Mouse (Mus musculus) intestine, embryonic 15.5 days (tissue): Measurements from ENCODE around the gene Rbfox2. TPM values are rescaled to one million over a fixed set of nuclear protein-coding genes. Genes with fewer than 3 reads are reported as not detected.

Experiments used
- ATAC-seq: fragments of 200-750 bp; cut with Nextera tagmentation; 2 replicates; pipeline ENCODE4 v1.8.0; 2017; ENCODE audit warnings: moderate TSS enrichment, moderate library complexity
- H3K27ac ChIP-seq: fragments of 300-500 bp; sonication (generic); 2 replicates; pipeline ENCODE4 v1.5.1; 2015; ENCODE audit warnings: mild to moderate bottlenecking, inconsistent platforms
- H3K27me3 ChIP-seq: fragments of 300-500 bp; sonication (generic); replicated peaks from 2 replicates; pipeline ENCODE4 v1.6.1; 2015; ENCODE audit warnings: inconsistent platforms
- H3K36me3 ChIP-seq: fragments of 300-500 bp; sonication (generic); 2 replicates; pipeline ENCODE4 v1.6.1; 2015; ENCODE audit warnings: inconsistent platforms
- H3K4me1 ChIP-seq: fragments of 300-500 bp; sonication (generic); replicated peaks from 2 replicates; pipeline ENCODE4 v1.6.1; 2015; ENCODE audit warnings: inconsistent platforms
- H3K4me2 ChIP-seq: fragments of 300-500 bp; sonication (generic); replicated peaks from 2 replicates; pipeline ENCODE4 v1.6.1; 2015; ENCODE audit warnings: mild to moderate bottlenecking, inconsistent platforms
- H3K4me3 ChIP-seq: fragments of 300-500 bp; sonication (generic); replicated peaks from 2 replicates; pipeline ENCODE4 v1.5.1; 2015; ENCODE audit warnings: inconsistent platforms
- H3K9ac ChIP-seq: fragments of 300-500 bp; sonication (generic); 2 replicates; pipeline ENCODE4 v1.6.1; 2015; ENCODE audit warnings: inconsistent platforms
- H3K9me3 ChIP-seq: fragments of 300-500 bp; sonication (generic); 2 replicates; pipeline ENCODE4 v1.6.1; 2016; ENCODE audit warnings: inconsistent platforms
- WGBS: fragments of 180-500 bp; shearing (Covaris S2); methylation state at CpG from one replicate; pipeline ENCODE4 v1.1.7; 2015; 5-methylcytosine and 5-hydroxymethylcytosine counted together
- polyA plus RNA-seq: library from polyadenylated mRNA; unstranded; fragments of >200 nt; fragmentation: Nextera tagmentation; extraction: Ambion mirVana; gene quantifications from 2 replicates; pipeline ENCODE4 v1.2.1, GENCODE M21; 2015

Gene Rbfox2
- polyA plus RNA-seq, 1 experiment from 2014 or later = 44.8 TPM

DNA sequence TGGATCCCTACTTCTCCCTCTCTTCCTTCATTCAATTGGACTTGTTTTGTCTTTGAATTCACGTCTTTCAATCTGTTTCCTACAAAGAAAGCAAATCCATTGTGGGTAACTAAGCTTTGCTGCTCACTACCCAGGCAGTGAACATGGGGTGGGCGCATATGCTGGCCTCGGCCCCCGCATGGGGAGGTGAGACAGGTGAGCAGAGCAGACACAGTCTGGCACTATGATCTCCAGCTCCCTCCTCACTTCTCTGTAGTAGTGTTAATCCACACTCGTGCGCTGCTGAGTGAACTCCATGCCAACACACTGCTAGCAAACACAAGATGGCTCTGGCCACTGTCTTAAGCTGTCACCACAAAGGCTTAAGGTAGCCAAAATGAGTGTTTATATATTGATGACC lies 209.4 kb downstream of the Rbfox2 start:
- Histone ChIP-seq H3K9me3 (no peaks in the 10 kb centered on the region), H3K27ac (no peak overlapping the region), H3K9ac (no peak overlapping the region), H3K4me1 (no peaks in the 10 kb centered on the region), H3K4me3 (no peak overlapping the region), H3K36me3 (peaks cover 16% of the 10 kb centered on the region; the same call in 1 of the 2 replicates), H3K4me2 (no peak overlapping the region), H3K27me3 (no peaks in the 10 kb centered on the region)
- 87% methylated on average over 6 of the region's 6 CpGs for WGBS
- no peak for ATAC-seq

GRCm38 (mm10) chr15:77095216-77095615 lies 211.6 kb downstream of the Rbfox2 start:
- Histone ChIP-seq H3K4me2 (no peak overlapping the region), H3K4me1 (no peaks in the 10 kb centered on the region), H3K27ac (no peak overlapping the region), H3K27me3 (no peaks in the 10 kb centered on the region), H3K9ac (no peak overlapping the region), H3K4me3 (no peak overlapping the region), H3K9me3 (no peaks in the 10 kb centered on the region), H3K36me3 (peaks cover 17% of the 10 kb centered on the region; the same call in 1 of the 2 replicates)
- no peak for ATAC-seq
- 90% methylated on average over 1 of the region's 1 CpGs for WGBS

- 93% methylated on average over 13 of the region's 13 CpGs for WGBS
- H3K4me2 ChIP-seq = no peak overlapping the region
- no peaks in the 10 kb centered on the region for H3K4me1 ChIP-seq
- peaks cover 17% of the 10 kb centered on the region; the same call in 1 of the 2 replicates for H3K36me3 ChIP-seq
- H3K27me3 ChIP-seq = no peaks in the 10 kb centered on the region
- H3K9me3 ChIP-seq = no peaks in the 10 kb centered on the region
- no peak for ATAC-seq
- no peak overlapping the region for H3K27ac ChIP-seq
- H3K4me3 ChIP-seq = no peak overlapping the region
- H3K9ac ChIP-seq = no peak overlapping the region
These were observed 212.4 kb downstream of the Rbfox2 start for GRCm38 (mm10) chr15:77094431-77094830.

- H3K36me3 ChIP-seq = 0 out of 2 replicates have a peak, but pooled peaks cover 7% of the 10 kb centered on the region
- H3K9me3 ChIP-seq = no peaks in the 10 kb centered on the region
- no peak for ATAC-seq
These were observed 215.4 kb downstream of the Rbfox2 start for GRCm38 (mm10) chr15:77091394-77091793.

GRCm38 (mm10) chr15:77090531-77090930 lies 216.3 kb downstream of the Rbfox2 start:
- Histone ChIP-seq H3K4me1 (no peaks in the 10 kb centered on the region), H3K4me3 (no peak overlapping the region), H3K36me3 (peaks cover 12% of the 10 kb centered on the region; the same call in 1 of the 2 replicates), H3K27ac (no peak overlapping the region), H3K27me3 (no peaks in the 10 kb centered on the region), H3K9ac (no peak overlapping the region), H3K4me2 (no peak overlapping the region), H3K9me3 (no peaks in the 10 kb centered on the region)
- ATAC-seq = no peak
- WGBS = 85% methylated on average over 5 of the region's 5 CpGs

More at GRCm38 (mm10) chr15:77091394-77091793, 215.4 kb downstream of the Rbfox2 start:
- 88% methylated on average over 4 of the region's 4 CpGs for WGBS
- Histone ChIP-seq H3K9ac (no peak overlapping the region), H3K4me1 (no peaks in the 10 kb centered on the region), H3K27me3 (no peaks in the 10 kb centered on the region), H3K4me2 (no peak overlapping the region), H3K27ac (no peak overlapping the region), H3K4me3 (no peak overlapping the region)

GRCm38 (mm10) chr15:77089249-77089648 lies 217.6 kb downstream of the Rbfox2 start:
- Histone ChIP-seq H3K27ac (no peak overlapping the region), H3K9me3 (no peaks in the 10 kb centered on the region), H3K4me2 (no peak overlapping the region), H3K4me3 (no peak overlapping the region), H3K27me3 (no peaks in the 10 kb centered on the region), H3K36me3 (peaks cover 22% of the 10 kb centered on the region; the same call in 1 of the 2 replicates), H3K9ac (no peak overlapping the region), H3K4me1 (no peaks in the 10 kb centered on the region)
- WGBS = 78% methylated on average over 11 of the region's 11 CpGs
- ATAC-seq = no peak

GRCm38 (mm10) chr15:77086488-77086887 lies 220.3 kb downstream of the Rbfox2 start:
- H3K27me3 ChIP-seq = no peaks in the 10 kb centered on the region
- no peak overlapping the region for H3K27ac ChIP-seq
- H3K4me2 ChIP-seq = no peak overlapping the region
- H3K9me3 ChIP-seq = no peaks in the 10 kb centered on the region
- 100% methylated on average over 1 of the region's 1 CpGs for WGBS
- no peak for ATAC-seq
- H3K4me3 ChIP-seq = no peak overlapping the region
- H3K4me1 ChIP-seq = no peaks in the 10 kb centered on the region
- H3K36me3 ChIP-seq = peaks cover 21% of the 10 kb centered on the region; the same call in 1 of the 2 replicates
- H3K9ac ChIP-seq = no peak overlapping the region

DNA sequence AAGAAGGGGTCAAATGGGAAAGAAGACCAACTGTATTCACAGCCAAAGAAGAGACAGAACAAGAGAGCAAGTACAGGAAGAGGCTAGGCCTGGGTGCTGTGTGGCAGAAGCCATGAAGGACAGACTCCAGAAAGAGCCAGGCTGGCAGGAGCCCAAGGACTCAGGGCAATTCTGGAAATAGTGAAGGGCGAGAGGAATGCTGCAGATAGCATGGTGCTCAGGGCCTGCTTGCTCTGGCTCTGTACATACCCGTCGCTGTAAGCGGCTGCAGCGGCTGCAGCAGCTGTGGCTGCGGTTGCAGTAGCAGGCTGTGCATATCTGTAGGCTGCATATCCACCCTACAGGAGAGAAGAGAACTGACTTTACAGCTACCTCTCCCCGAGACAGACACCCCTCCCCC lies 221.0 kb downstream of the Rbfox2 start:
- Histone ChIP-seq H3K27ac (no peak overlapping the region), H3K4me2 (no peak overlapping the region), H3K9ac (no peak overlapping the region), H3K27me3 (no peaks in the 10 kb centered on the region), H3K9me3 (no peaks in the 10 kb centered on the region), H3K4me3 (no peak overlapping the region), H3K4me1 (no peaks in the 10 kb centered on the region), H3K36me3 (peaks cover 23% of the 10 kb centered on the region; the same call in 1 of the 2 replicates)
- WGBS = 87% methylated on average over 7 of the region's 7 CpGs
- ATAC-seq = no peak

DNA sequence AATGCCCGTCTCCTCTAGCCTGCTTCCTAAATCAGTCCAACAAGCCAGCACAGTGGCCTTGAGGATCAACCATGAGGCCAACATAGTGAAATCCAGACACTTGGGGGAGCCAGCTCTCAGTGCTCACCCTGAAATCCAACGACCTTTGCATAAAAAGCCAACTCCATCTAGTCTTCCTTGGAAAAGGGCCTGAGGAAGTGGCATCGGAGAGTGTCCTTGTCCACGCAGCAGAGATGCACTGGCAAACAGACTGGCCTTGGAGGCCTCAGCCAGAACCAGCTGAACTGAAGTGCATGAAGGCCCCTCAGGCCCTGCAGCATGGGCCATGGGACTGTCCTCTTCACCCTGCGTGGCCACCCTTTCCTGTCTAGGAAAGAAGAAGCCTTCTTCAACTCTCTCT lies 225.3 kb downstream of the Rbfox2 start:
- no peak for ATAC-seq
- H3K4me3 ChIP-seq = no peak overlapping the region
- H3K9ac ChIP-seq = no peak overlapping the region
- no peak overlapping the region for H3K4me2 ChIP-seq
- 0 out of 2 replicates have a peak overlapping the region, but pooled peaks have one; percentile 7 for H3K27ac ChIP-seq
- peaks cover 42% of the 10 kb centered on the region for H3K36me3 ChIP-seq
- no peaks in the 10 kb centered on the region for H3K27me3 ChIP-seq
- H3K9me3 ChIP-seq = no peaks in the 10 kb centered on the region
- 79% methylated on average over 5 of the region's 5 CpGs for WGBS
- no peaks in the 10 kb centered on the region for H3K4me1 ChIP-seq

GRCm38 (mm10) chr15:77080684-77081254 lies 226.0 kb downstream of the Rbfox2 start:
- Histone ChIP-seq H3K4me2 (no peak overlapping the region), H3K9me3 (no peaks in the 10 kb centered on the region), H3K36me3 (peaks cover 39% of the 10 kb centered on the region), H3K9ac (no peak overlapping the region), H3K27me3 (no peaks in the 10 kb centered on the region), H3K27ac (no peak overlapping the region), H3K4me3 (no peak overlapping the region), H3K4me1 (no peaks in the 10 kb centered on the region)
- 77% methylated on average over 14 of the region's 14 CpGs for WGBS
- no peak for ATAC-seq

- H3K27ac ChIP-seq = no peak overlapping the region
- H3K4me2 ChIP-seq = no peak overlapping the region
- H3K9me3 ChIP-seq = no peaks in the 10 kb centered on the region
- no peak overlapping the region for H3K4me3 ChIP-seq
- no peak for ATAC-seq
- WGBS = 81% methylated on average over 11 of the region's 11 CpGs
- no peaks in the 10 kb centered on the region for H3K27me3 ChIP-seq
- H3K36me3 ChIP-seq = peaks cover 30% of the 10 kb centered on the region
- no peak overlapping the region for H3K9ac ChIP-seq
- H3K4me1 ChIP-seq = no peaks in the 10 kb centered on the region
These were observed 226.9 kb downstream of the Rbfox2 start for GRCm38 (mm10) chr15:77079890-77080361.

DNA sequence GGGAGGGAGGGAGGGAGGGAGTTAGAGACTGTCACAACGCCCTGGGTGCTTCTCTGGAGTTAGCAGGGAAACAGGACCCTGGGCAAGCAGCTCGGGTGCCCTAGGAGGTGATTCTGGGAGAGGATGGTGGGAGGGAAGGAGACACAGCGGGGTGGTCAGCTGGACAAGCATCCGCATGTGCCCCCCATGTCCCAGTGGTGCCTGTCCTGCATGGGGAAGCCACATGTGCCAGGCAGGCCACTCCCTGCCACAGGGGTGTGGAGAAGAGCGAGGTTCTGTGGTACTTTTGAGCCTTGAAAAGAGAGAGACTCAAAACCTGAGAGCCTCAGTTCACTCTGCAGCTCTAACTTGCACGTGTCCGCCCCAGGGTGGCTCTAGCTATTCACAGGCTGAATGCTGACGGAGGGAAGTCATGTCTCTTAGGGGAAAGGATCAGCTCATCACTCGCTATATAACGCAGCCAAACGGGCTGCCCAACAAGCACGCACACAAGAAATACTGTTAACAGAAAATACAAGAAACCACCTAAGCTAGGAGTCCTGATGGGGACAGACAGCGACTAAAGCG lies 227.5 kb downstream of the Rbfox2 start:
- ATAC-seq = no peak
- H3K27me3 ChIP-seq = no peaks in the 10 kb centered on the region
- H3K4me2 ChIP-seq = no peak overlapping the region
- no peaks in the 10 kb centered on the region for H3K9me3 ChIP-seq
- H3K9ac ChIP-seq = no peak overlapping the region
- H3K4me1 ChIP-seq = no peaks in the 10 kb centered on the region
- no peak overlapping the region for H3K27ac ChIP-seq
- H3K36me3 ChIP-seq = peaks cover 27% of the 10 kb centered on the region
- no peak overlapping the region for H3K4me3 ChIP-seq
- 81% methylated on average over 14 of the region's 14 CpGs for WGBS

DNA sequence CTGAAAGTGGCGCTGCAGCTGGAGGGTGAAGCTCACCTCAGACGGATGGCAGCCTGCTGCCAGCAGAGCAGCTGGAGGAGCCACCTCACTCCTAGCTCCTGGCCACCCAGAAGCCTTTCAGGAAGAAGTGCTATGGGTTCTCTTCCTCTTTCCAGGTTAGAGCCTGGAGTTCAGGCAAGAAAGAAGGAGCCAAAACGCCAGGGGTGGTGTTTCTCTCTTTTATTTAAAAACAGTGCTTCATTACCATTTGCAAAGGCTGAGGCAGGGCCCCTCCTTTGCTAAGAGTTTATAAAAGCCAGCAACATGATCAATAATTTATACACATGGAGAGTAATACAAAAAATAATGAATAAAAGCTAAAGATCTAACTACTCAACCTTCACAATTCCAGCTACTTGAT lies 228.0 kb downstream of the Rbfox2 start:
- ATAC-seq = no peak
- H3K27me3 ChIP-seq = no peaks in the 10 kb centered on the region
- 70% methylated on average over 3 of the region's 3 CpGs for WGBS
- H3K9ac ChIP-seq = no peak overlapping the region
- H3K36me3 ChIP-seq = peaks cover 27% of the 10 kb centered on the region
- no peaks in the 10 kb centered on the region for H3K9me3 ChIP-seq
- H3K4me1 ChIP-seq = no peaks in the 10 kb centered on the region
- no peak overlapping the region for H3K4me2 ChIP-seq
- no peak overlapping the region for H3K4me3 ChIP-seq
- H3K27ac ChIP-seq = no peak overlapping the region
